Mouse (Mus musculus) embryonic fibroblast, embryonic 13.5 days (primary cell): ENCODE data around the gene Icos.

ENCODE experiments used
- CTCF ChIP-seq: IDR thresholded peaks from 2 replicates; pipeline ENCODE4 v1.5.1; 2011; ENCODE audit warnings: mild to moderate bottlenecking, control low read depth, low read length, moderate library complexity, borderline replicate concordance; ENCODE audit not compliant: insufficient read depth
- POLR2A ChIP-seq: IDR thresholded peaks from 2 replicates; pipeline ENCODE4 v1.6.1; 2011; ENCODE audit warnings: low read depth, mild to moderate bottlenecking, control low read depth, low read length, moderate library complexity

DNA sequence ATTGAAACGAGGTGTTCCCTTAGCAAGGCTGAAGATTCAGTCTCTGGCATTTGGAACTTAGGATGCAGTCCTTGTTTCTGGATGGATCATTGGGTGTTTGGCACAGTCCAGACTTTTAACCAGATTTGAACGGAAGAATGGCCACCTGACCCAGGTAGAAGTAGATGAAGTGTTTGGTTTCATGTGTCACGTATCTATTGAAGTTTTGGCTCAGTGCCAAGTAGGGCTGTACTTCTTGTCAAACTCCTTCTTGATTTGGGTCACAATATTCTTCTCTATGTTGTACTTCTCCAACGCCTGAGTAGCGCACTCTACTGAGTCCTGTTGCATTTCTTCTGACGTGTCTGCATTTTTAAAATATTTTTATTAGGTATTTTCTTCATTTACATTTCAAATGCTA, 29.6 kb upstream of the Icos start:
- TF ChIP-seq CTCF: no peak
- TF ChIP-seq POLR2A: no peak
